Mouse (Mus musculus) stomach, adult 2 months (tissue): ENCODE measurements around the gene Pla2g12b. TPM values are rescaled to one million over a fixed set of nuclear protein-coding genes. Genes with fewer than 3 reads are reported as not detected.

ENCODE experiments used
- polyA plus RNA-seq: library from polyadenylated mRNA; depleted of rRNA; stranded (reverse); fragments of >200 nt; gene quantifications from 2 replicates; pipeline ENCODE4 v1.2.3, GENCODE M21; 2012; rRNA removed

The Pla2g12b gene
- polyA plus RNA-seq = 3.4 and 4.9 TPM in 2 replicates

GRCm38 (mm10) chr10:59402899-59403792 is at the start of gene Pla2g12b:
Pla2g12b (plus strand) TSS chr10:59403660.

GRCm38 (mm10) chr10:59395461-59395860 is 8.0 kb upstream of the Pla2g12b start, which contains the start of gene Gm10273:
Gm10273 (plus strand) TSS chr10:59395632.

GRCm38 (mm10) chr10:59441735-59442134 is 38.3 kb downstream of the Pla2g12b start, which contains the start of gene Oit3:
Oit3 (minus strand) TSS chr10:59441778.

Other genes with a start within 250 kb of the Pla2g12b start
- gene Sept10, start 181.8 kb upstream of the Pla2g12b start, polyA plus RNA-seq = 0.86 and 1.8 TPM in 2 replicates
- gene Sowahc, start 181.7 kb upstream of the Pla2g12b start, polyA plus RNA-seq = 1.8 and 1.9 TPM in 2 replicates
- 2.0 and 2.4 TPM in 2 replicates for gene P4ha1, start 80.4 kb upstream of the Pla2g12b start, polyA plus RNA-seq
- 1.9 and 2.4 TPM in 2 replicates for gene Gm10273, start 8.0 kb upstream of the Pla2g12b start, polyA plus RNA-seq
- 0.09 and 0.10 TPM in 2 replicates for gene Oit3, start 38.1 kb downstream of the Pla2g12b start, polyA plus RNA-seq
- not detected in 2 replicates for gene Gm10322, start 212.4 kb downstream of the Pla2g12b start, polyA plus RNA-seq
- 19.7 and 25.5 TPM in 2 replicates for gene Mcu, start 213.0 kb downstream of the Pla2g12b start, polyA plus RNA-seq